Mouse (Mus musculus) bone marrow, adult 2 months (tissue): ENCODE results near the gene Slfn9.
"Not testable (repeated sequence)": the region's sequence is repeated elsewhere in the genome, so short reads cannot be mapped to it uniquely, and the experiment has no call there.

Source experiments
- CTCF ChIP-seq: fragments of 200-500 bp; IDR thresholded peaks from 2 replicates; pipeline ENCODE4 v1.5.1; 2011; ENCODE audit warnings: low read length, control low read depth; ENCODE audit not compliant: control insufficient read depth, insufficient read depth
- POLR2A ChIP-seq: fragments of 200-500 bp; IDR thresholded peaks from 2 replicates; pipeline ENCODE4 v1.6.1; 2011; ENCODE audit warnings: low read depth, mild to moderate bottlenecking, control low read depth, low read length, borderline replicate concordance; ENCODE audit not compliant: control insufficient read depth

- TF ChIP-seq CTCF, POLR2A: not testable (repeated sequence)
Measured at GRCm38 (mm10) chr11:82931671-82932450, 59.8 kb downstream of the Slfn9 start.
